Mouse (Mus musculus) embryo, embryonic 11.5 days (tissue): ENCODE data around the gene Ccdc177.
A peak's percentile ranks its signal among the peaks of the same experiment; 100 is the strongest.

Experiments
- DNase-seq: peaks from one replicate; pipeline ENCODE4 v3.0.0-alpha.2; 2012; ENCODE audit warnings: low read depth, low spot score

Gene Ccdc177

DNA sequence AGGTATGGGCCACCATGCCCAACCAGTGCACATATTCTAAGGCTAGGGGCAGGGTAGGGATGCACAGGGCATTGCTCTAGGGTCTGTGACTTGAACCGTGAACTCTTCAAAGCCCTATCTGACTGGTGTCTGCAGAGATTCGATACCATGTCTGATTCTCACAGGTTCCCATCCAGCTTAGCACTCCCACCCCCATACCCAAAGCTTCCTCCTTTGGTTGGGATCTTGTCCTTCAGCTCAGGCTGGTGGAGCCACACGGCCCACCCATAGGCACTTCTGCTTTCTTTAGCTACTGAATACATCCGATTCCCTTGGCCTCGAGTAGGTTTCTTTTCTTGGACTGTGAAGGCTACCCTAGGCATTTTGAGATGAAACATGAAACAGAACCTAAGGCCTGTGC, 24.5 kb upstream of the Ccdc177 start:
- no peak for DNase-seq

- no peak for DNase-seq
These were observed 23.4 kb upstream of the Ccdc177 start for GRCm38 (mm10) chr12:80783889-80784288.

- DNase-seq = no peak
These were observed 22.4 kb upstream of the Ccdc177 start for GRCm38 (mm10) chr12:80782892-80783291.

DNA sequence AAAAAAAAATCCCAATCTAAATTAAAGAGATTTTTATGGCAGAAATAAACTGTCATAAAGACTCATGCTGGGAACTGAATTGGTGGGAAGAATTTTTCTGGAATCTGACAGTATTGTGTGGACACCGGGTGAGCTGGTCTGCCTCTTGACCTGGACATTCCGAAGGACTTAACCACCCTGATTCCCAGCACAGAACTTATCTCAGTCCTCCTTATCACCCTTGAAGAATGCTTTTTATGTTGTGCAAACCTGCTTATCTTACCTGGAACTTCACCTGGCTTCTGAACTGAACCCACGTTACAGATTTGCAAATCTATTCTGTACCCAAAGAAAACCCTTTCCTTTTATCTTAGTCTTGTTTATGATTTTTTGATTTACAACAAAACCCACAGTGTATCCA, 21.7 kb upstream of the Ccdc177 start:
- DNase-seq = no peak

DNA sequence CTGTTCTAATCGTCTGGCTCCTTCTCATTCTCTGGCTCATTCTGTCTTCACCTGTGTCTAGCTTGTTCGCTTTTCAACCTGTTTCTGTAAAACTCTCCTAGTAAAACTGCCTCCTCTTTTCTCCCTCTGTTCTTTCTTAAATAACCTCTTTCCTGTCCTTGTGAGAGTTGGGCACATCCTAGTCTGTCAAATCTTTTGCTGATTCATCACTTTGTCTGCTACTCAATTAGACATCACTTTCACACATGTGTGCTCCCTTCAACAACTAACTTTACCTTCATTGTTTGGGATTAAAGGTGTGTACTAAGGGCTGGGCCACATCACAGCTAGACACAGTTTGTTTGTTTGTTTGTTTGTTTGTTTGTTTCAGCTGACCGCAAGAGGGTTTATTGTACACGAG, 19.3 kb upstream of the Ccdc177 start:
- DNase-seq = no peak

- DNase-seq = no peak
These were observed 17.9 kb upstream of the Ccdc177 start for GRCm38 (mm10) chr12:80778188-80778936.

- DNase-seq = no peak
These were observed 15.7 kb upstream of the Ccdc177 start for GRCm38 (mm10) chr12:80776046-80776634.

DNA sequence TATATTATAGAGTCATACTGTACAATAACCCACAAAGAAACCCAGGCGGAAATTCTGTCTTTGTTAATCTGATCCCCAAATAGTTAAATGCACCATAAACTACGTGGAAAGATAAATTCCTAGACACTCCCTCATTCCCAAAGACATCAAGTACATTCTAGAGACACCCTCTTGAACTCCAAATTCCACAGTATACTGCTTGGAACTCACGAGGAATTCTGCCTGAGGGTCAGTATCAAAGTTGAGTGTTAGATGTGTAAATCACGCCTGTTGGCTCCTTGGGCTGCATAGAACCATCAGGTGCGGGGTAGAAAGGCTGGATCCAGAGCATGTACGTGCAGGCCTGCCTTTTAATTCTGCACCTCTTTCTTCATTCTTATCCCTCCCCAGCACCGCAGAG, 14.3 kb upstream of the Ccdc177 start:
- DNase-seq = no peak

DNA sequence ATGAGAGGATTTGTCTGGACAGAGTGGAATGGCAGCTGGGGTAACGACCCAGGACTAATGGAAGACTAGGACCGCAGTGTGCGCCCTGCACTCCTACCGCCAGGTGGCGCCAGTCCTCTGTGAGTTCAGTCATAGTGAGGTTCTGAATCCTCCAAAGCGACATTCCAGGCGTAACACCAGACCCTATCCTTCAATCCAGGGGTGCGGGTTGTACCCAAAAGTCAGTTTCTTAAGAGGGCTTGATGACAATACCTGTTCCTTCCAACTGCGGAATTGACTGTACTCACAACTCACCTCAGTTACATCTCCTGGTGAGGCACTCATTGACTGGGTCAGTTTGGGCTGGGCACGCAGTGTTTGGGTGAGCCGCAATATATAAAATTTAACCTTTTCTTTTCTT, 9.2 kb upstream of the Ccdc177 start:
- DNase-seq = peak; percentile 79

GRCm38 (mm10) chr12:80764116-80764515, 3.6 kb upstream of the Ccdc177 start:
- no peak for DNase-seq

- DNase-seq = no peak
These were observed 2.5 kb upstream of the Ccdc177 start for GRCm38 (mm10) chr12:80762982-80763381.

DNA sequence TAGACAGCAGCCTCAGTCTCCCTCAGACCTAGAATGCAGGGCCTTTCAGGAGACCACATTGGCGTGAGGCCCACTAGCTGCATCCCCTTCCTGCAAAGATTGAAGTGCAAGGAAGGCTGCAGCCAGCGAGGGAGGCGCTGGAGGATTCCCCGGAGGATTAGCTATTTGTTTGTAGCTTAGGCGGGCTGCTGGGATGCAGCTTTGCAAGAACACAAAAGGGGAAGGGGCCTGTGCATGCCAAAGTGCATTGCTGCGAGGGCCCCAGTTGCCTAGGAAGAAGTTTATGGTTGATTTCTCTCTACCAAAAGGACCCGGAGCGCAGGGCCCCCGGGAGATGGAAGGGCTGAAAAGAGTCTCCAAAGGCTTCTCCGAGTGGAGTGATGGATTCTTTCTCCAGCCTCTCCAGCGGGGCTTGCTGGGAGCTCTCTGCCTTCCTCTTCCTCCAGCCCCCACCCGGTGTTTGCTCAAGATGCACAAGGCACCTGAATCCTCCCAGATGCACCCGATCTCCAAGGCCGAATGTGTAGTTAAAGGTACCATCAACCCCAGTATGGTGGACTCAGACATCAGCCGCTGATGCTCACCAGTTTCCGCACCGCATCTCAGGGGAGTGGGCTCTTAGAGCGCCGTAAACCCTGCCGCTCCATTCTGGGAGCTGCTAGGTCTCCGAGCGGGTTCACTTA, 633 bp downstream of the Ccdc177 start:
- DNase-seq = no peak

- DNase-seq = no peak
These were observed 1.1 kb downstream of the Ccdc177 start for GRCm38 (mm10) chr12:80759387-80759712.

GRCm38 (mm10) chr12:80758559-80759386, 1.7 kb downstream of the Ccdc177 start:
- DNase-seq = no peak

- peak; percentile 68 for DNase-seq
These were observed 2.5 kb downstream of the Ccdc177 start for GRCm38 (mm10) chr12:80757751-80758558.

DNA sequence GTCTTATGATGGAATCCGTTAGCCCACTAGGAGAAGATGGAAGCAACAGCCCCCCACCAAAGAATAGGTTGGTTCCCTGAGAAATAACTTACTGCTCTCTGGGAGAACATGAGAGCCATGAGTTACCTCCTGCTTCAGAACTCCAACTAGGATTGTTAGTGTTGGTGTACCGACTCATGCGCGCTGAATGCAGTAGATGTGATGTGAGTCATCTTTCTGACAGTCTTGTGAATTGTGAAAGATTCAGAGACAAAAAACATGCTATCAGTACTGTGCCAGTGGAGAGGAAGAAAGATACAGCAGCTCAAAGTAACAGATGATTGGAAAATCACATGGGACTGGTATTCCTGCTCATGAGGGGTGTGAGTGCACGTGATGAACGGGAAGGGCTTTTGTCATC, 8.9 kb downstream of the Ccdc177 start:
- DNase-seq = no peak

DNA sequence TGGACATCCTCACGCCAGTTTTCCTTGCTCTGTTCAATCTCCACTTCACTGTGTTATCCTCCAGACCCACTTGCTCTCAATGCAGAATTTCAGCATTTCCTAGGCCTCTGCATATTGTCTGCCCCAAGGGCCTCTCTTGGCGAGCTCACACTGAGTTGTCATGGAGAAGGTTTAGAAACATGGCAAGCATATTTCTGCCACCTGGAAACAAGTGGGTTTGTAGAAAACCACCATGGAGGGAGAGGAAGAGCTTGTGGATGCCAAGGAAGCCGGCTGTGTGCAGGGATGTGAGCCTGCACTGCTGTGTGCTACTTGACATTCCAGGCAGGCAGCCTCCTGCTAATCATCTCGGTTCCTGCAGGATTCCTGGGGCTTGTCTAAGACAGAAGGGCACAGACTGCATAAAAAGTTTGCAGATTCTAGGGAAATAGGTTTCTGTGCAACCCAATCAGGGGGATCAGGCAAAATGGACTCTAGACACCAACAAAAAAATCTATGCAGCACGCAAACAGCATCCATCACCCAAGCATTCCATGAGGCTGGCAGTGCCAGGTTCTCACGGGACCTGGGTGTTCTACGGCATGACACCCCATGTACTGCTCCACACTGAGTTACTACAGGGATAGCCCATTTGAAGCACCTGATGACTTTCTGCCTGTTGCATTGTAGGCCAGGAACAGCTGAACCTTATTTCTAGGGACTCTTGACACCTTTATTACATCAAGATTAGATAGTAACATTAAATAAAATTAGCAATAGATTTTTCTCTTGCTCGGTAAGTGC, 14.3 kb downstream of the Ccdc177 start:
- no peak for DNase-seq

DNA sequence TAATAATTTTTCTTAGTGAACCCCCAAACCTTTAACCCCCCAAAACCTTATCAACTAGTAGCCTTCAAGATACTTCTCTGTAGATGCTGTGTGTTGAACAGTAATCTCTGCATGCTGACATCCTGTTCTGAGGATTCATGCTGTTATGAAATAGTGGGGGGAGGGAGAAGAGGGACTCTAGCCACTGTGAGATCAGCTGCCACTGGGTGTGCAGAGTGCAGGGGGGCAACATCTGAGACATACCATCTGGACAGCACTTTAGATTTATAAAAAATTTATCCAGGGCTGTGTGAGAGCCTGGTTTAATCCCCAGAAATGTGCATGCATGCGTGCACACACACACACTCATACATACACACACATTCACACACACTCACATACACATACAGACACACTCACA, 15.9 kb downstream of the Ccdc177 start:
- DNase-seq = no peak

DNA sequence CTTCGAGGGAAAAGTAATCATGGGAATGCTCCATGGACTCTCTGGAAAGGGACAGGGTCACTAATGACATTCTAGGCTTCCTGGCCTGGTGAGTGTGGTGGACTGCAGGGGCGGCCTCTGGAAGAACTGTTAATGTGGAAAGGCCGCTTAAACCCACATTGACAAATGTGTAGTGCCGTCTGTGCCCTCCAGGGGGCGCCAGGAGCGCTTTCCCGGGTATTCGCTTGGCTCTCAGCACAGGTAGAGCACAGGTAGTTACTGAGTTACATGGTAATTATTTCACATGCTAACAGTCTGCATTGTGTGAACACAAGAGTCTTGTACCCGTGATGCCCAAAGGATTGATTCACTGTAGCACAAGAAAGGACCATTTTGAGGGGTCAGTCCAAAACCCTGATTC, 21.0 kb downstream of the Ccdc177 start:
- DNase-seq = no peak

- DNase-seq = no peak
These were observed 23.2 kb downstream of the Ccdc177 start for GRCm38 (mm10) chr12:80737283-80737600.
